In the genomic region with DNA sequence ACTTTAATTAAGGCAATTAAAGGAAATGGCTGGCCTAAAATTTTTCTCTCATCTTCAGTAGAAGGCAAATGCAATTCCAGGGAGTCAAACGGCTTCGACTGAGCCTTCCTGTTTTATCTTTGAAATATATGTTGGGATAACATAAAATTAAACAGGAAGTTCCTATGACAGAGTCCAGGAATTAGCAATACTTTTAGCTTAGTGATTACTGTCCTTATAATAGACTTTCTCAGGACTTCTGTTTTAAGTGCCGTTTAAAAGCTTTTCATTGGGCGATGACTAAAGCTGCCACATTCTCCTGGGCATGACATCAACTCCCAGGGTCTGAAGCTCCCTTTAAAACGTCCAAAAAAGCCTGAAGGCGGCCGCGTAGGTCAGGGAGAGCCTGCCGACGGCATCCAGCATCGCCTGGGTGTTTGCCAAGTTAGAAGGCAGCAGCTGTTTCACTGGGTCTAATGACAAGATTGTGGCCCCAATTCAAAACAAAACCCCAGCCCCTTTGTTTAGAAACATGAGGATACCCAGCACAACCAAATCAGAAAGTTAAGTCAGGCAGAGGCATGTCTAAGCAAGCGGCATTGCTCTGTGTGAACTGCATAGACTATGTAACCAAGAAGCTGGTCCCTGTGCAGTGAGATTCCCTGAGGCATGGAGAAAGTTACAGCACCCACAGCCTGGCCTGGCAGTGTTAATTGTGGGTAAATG, we compare ENCODE assay signal across 8 mouse cellular contexts.
DNase-seq lines count a peak whose midpoint lies in the region; TF ChIP-seq lines count a peak whose summit lies in the region.

No protein-coding gene starts in this region.

- TF ChIP-seq POLR2A in lung, adult 2 months (IDR thresholded peaks at IDR 0.05; ENCODE audit: borderline replicate concordance, extremely low read depth, low read depth, low read length): no peak

- intact Hi-C loops in gastrocnemius, postnatal 36 days (cut with DNase I): no loop called here

- H3K4me1 ChIP-seq in lung, adult 2 months (ENCODE audit: control insufficient read depth, insufficient read depth, low read length): no peaks in the 10 kb centered on the region

- TF ChIP-seq CTCF in lung, adult 2 months (IDR thresholded peaks at IDR 0.05; ENCODE audit: insufficient read depth, low read length): no peak

- no peak overlapping the region for H3K4me3 ChIP-seq in lung, adult 2 months (replicated peaks; ENCODE audit: extremely low read depth, low read depth, low read length)

- peak; percentile 32 for DNase-seq in gastrocnemius, postnatal 10 days
- no peak for DNase-seq in gastrocnemius, postnatal 36 days
- peak; percentile 47 for DNase-seq in testis, postnatal 10 days (ENCODE audit: low spot score)
- DNase-seq in testis, postnatal 14 days (ENCODE audit: low spot score): no peak
- DNase-seq in lung, adult 2 months: peak; percentile 3
- DNase-seq in frontal cortex, adult 2 months (ENCODE audit: extremely low spot score in 1 of 2, low spot score in 1 of 2): no peak
- DNase-seq in thymus, postnatal 10 days (ENCODE audit: low spot score in 2 of 2): no peak
- DNase-seq in right cerebral cortex, postnatal 14 days: no peak

- 27% methylated on average over 12 of the region's 12 CpGs for WGBS in lung, adult 2 months

Comparison
In these comparisons a context has a peak if more than half of its experiments do, and no peak if none do; other contexts are left out.
1. DNase-seq: peak in gastrocnemius, postnatal 10 days (single experiment), testis, postnatal 10 days (single experiment) and lung, adult 2 months (single experiment); none in gastrocnemius, postnatal 36 days (0 of 2), testis, postnatal 14 days (single experiment), frontal cortex, adult 2 months (0 of 2), thymus, postnatal 10 days (0 of 2) and right cerebral cortex, postnatal 14 days (single experiment).